In the genomic region with DNA sequence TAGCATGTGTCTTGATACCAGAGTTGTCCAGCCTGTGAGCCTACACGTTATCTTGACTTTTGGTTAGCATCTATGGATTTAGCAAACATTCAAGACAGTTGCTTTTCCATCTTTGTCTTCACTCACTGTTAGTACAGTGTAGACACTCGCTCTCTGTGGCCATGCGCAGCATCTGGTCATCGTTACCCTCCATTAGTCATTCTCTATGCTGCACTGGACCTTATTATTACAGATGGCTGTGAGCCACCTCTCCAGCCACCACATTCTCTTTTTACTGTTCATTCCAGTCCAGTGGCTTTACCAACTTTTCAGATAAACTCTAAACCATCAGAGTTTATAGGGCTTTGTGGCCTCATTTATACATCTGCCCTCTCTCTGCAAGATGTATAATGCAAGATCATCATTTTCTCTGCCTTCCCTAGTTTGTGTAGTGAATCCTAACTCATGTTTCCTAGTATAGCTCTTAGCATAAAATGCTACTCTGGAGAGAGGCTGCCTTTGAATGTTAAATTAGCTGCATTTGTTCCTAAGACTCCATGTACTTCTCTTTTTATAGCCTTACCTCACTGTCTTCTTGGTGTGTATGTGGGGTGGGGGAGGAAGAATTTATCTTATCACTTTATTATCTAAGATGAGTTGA, we compare ENCODE assay signal across 24 mouse cellular contexts. TPM values are rescaled to one million over a fixed set of nuclear protein-coding genes. Genes with fewer than 3 reads are reported as not detected.
DNase-seq lines count a peak whose midpoint lies in the region; ATAC-seq lines count a peak whose summit lies in the region.
"Had no signal": no experiment of that assay in that cellular context is flagged by ENCODE, and none has a peak within 500 bp of the region (broad histone marks: within the 10 kb centered on the region; RNA-seq: fewer than 3 reads in every experiment).

No protein-coding gene starts in this region.

- H3K9me3 ChIP-seq in midbrain, embryonic 14.5 days (ENCODE audit: control insufficient read depth, low read length): no peaks in the 10 kb centered on the region
- no peaks in the 10 kb centered on the region for H3K9me3 ChIP-seq in midbrain, embryonic 13.5 days
- H3K9me3 ChIP-seq in kidney, embryonic 16.5 days (ENCODE audit: low read length): no peaks in the 10 kb centered on the region
- H3K9me3 ChIP-seq: G1E; heart, embryonic 15.5 days; hindbrain, embryonic 15.5 days; intestine, embryonic 15.5 days; midbrain, embryonic 15.5 days had no signal

- H3K36me3 ChIP-seq in midbrain, embryonic 14.5 days (ENCODE audit: control insufficient read depth, insufficient read depth, low read length): peaks cover 28% of the 10 kb centered on the region
- H3K36me3 ChIP-seq in midbrain, embryonic 13.5 days: peaks cover 16% of the 10 kb centered on the region
- H3K36me3 ChIP-seq in kidney, embryonic 16.5 days (ENCODE audit: insufficient read depth, low read length): peaks cover 10% of the 10 kb centered on the region; the same call in 1 of the 2 replicates

- H3K4me2 ChIP-seq in midbrain, embryonic 14.5 days (ENCODE audit: low read length): no peak overlapping the region
- H3K4me2 ChIP-seq in midbrain, embryonic 13.5 days (replicated peaks): no peak overlapping the region
- no peak overlapping the region for H3K4me2 ChIP-seq in kidney, embryonic 16.5 days (replicated peaks; ENCODE audit: low read depth, low read length)
- H3K4me2 ChIP-seq: heart, embryonic 15.5 days; hindbrain, embryonic 15.5 days; intestine, embryonic 15.5 days; midbrain, embryonic 15.5 days had no signal

- ATAC-seq in midbrain, embryonic 14.5 days (ENCODE audit: low FRiP score, low TSS enrichment): no peak
- ATAC-seq in midbrain, embryonic 13.5 days: no peak
- no peak for ATAC-seq in kidney, embryonic 16.5 days (ENCODE audit: low FRiP score, low TSS enrichment)
- ATAC-seq: forebrain, embryonic 14.5 days; intestine, embryonic 15.5 days; liver, postnatal 0 days; midbrain, embryonic 15.5 days had no signal

- DNase-seq in midbrain, embryonic 14.5 days: no peak
- DNase-seq in Muller cell, postnatal 12 days (ENCODE audit: inconsistent ontology term): peak; percentile 49
- DNase-seq in embryo, embryonic 9.5 days (ENCODE audit: extremely low spot score): peak; percentile 7
- peak; percentile 51 for DNase-seq in telencephalon, adult 2 months (ENCODE audit: low read depth, low spot score)
- no peak for DNase-seq in frontal cortex, postnatal 36 days (ENCODE audit: low spot score in 2 of 2)
- DNase-seq: adrenal gland, postnatal 36 days; cerebellum, adult 2 months; gastrocnemius, adult 2 months; heart, postnatal 4 days; left cerebral cortex, postnatal 4 days; liver; liver, postnatal 0 days; lung, postnatal 10 days; thymus, postnatal 25 days had no signal

- no peak overlapping the region for H3K9ac ChIP-seq in midbrain, embryonic 14.5 days (replicated peaks; ENCODE audit: low read length)
- H3K9ac ChIP-seq in midbrain, embryonic 13.5 days (replicated peaks): no peak overlapping the region
- no peak overlapping the region for H3K9ac ChIP-seq in kidney, embryonic 16.5 days (replicated peaks; ENCODE audit: low read length)
- H3K9ac ChIP-seq: heart, embryonic 15.5 days; hindbrain, embryonic 15.5 days; intestine, embryonic 15.5 days; liver, postnatal 0 days; midbrain, embryonic 15.5 days had no signal

- H3K4me1 ChIP-seq in midbrain, embryonic 14.5 days (ENCODE audit: control insufficient read depth, insufficient read depth, low read length): no peaks in the 10 kb centered on the region
- no peaks in the 10 kb centered on the region for H3K4me1 ChIP-seq in midbrain, embryonic 13.5 days (replicated peaks)
- H3K4me1 ChIP-seq in kidney, embryonic 16.5 days (ENCODE audit: insufficient read depth, low read length): no peaks in the 10 kb centered on the region
- H3K4me1 ChIP-seq: heart, embryonic 15.5 days; intestine, embryonic 15.5 days; midbrain, embryonic 15.5 days had no signal

- H3K27ac ChIP-seq in midbrain, embryonic 14.5 days (replicated peaks; ENCODE audit: low read depth, low read length): 0 out of 2 replicates have a peak overlapping the region, but pooled peaks have one; percentile 13
- no peak overlapping the region for H3K27ac ChIP-seq in midbrain, embryonic 13.5 days
- no peak overlapping the region for H3K27ac ChIP-seq in kidney, embryonic 16.5 days (ENCODE audit: low read length)
- H3K27ac ChIP-seq: gastrocnemius, adult 2 months; heart, embryonic 15.5 days; hindbrain, embryonic 15.5 days; intestine, embryonic 15.5 days; kidney, postnatal 0 days; midbrain, embryonic 15.5 days had no signal

- H3K27me3 ChIP-seq in midbrain, embryonic 14.5 days (ENCODE audit: control insufficient read depth, insufficient read depth, low read length): no peaks in the 10 kb centered on the region
- no peaks in the 10 kb centered on the region for H3K27me3 ChIP-seq in midbrain, embryonic 13.5 days
- no peaks in the 10 kb centered on the region for H3K27me3 ChIP-seq in kidney, embryonic 16.5 days (ENCODE audit: insufficient read depth, low read length)
- H3K27me3 ChIP-seq: heart, embryonic 15.5 days; hindbrain, embryonic 15.5 days; intestine, embryonic 15.5 days; midbrain, embryonic 15.5 days had no signal

- WGBS in midbrain, embryonic 14.5 days: 91% methylated on average over 4 of the region's 4 CpGs
- WGBS in midbrain, embryonic 13.5 days: 91% methylated on average over 4 of the region's 4 CpGs
- WGBS in kidney, embryonic 16.5 days: 91% methylated on average over 4 of the region's 4 CpGs

- no peak overlapping the region for H3K4me3 ChIP-seq in midbrain, embryonic 14.5 days (replicated peaks; ENCODE audit: low read depth, low read length)
- no peak overlapping the region for H3K4me3 ChIP-seq in midbrain, embryonic 13.5 days (replicated peaks)
- no peak overlapping the region for H3K4me3 ChIP-seq in kidney, embryonic 16.5 days (ENCODE audit: low read length)
- H3K4me3 ChIP-seq: gastrocnemius, adult 2 months; heart, embryonic 15.5 days; hindbrain, embryonic 15.5 days; intestine, embryonic 15.5 days; midbrain, embryonic 15.5 days; myocyte had no signal

RNA-seq across cellular contexts. Expression of a gene that starts 44.5 kb away (rescaled TPM):
- polyA plus RNA-seq in midbrain, embryonic 14.5 days (2014; fragmentation: Nextera tagmentation; extraction: Ambion mirVana): 26.0 and 26.9 TPM in 2 replicates
- polyA plus RNA-seq in midbrain, embryonic 13.5 days (2015; fragmentation: Nextera tagmentation; extraction: Ambion mirVana): 20.6 and 21.4 TPM in 2 replicates
- 12.7 and 14.1 TPM in 2 replicates for polyA plus RNA-seq in kidney, embryonic 16.5 days (2015; fragmentation: Nextera tagmentation; extraction: Ambion mirVana)

RNA-seq across cellular contexts. Expression of a gene that starts 56.1 kb away (rescaled TPM):
- 27.7 and 29.7 TPM in 2 replicates for polyA plus RNA-seq in midbrain, embryonic 14.5 days (2014; fragmentation: Nextera tagmentation; extraction: Ambion mirVana)
- 33.2 and 35.1 TPM in 2 replicates for polyA plus RNA-seq in midbrain, embryonic 13.5 days (2015; fragmentation: Nextera tagmentation; extraction: Ambion mirVana)
- polyA plus RNA-seq in kidney, embryonic 16.5 days (2015; fragmentation: Nextera tagmentation; extraction: Ambion mirVana): 38.3 and 39.9 TPM in 2 replicates

Comparison
In these comparisons a context has a peak if more than half of its experiments do, and no peak if none do; other contexts are left out.
1. DNase-seq: peak in Muller cell, postnatal 12 days (single experiment), embryo, embryonic 9.5 days (single experiment) and telencephalon, adult 2 months (single experiment); none in midbrain, embryonic 14.5 days (single experiment) and frontal cortex, postnatal 36 days (0 of 2).